Mouse (Mus musculus): ENCODE results near the gene Maco1. TPM values are rescaled to one million over a fixed set of nuclear protein-coding genes. Genes with fewer than 3 reads are reported as not detected.

Gene Maco1
- total RNA-seq, 1 experiment = 56.1 TPM

DNA sequence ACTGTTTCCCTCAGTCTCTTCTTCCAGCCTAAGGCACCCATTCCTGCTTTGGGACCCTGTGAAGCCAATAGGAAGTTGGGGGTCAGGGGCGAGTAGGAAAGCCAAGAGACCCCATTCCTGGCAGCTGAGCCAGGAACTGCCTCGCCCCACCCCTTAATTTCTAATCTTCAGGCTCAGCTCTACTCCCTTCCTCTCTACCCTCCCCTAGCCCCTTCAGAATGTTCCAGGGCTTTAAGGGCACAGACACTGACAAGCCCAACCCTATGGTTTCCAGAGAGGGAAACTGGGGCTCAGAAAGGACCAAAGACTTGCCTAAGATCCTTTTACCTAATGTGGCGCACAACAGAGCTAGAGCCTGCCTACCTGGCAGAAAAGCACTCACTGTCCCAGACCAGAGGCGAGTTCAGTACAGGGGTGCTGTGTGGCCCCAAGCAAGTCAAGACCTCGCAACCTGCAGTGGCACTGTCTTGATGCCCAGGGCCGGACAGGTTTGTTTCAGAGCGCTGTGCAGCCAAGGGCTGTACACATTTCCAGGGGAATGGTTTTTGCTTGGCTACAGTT lies 16.8 kb upstream of the Maco1 start:
- in situ Hi-C loops (cut with MboI; ENCODE audit: low sequenced_read_pairs in 2 of 2, unreplicated experiment in 2 of 2) = no loop called here
- peak overlapping the region; percentile 38; the same call in 1 of the 2 replicates for H3K9ac ChIP-seq (ENCODE audit: insufficient read depth, low read depth, low read length, poor library complexity, severe bottlenecking)
- peak overlapping the region; percentile 47; the same call in 1 of the 2 replicates for H3K27ac ChIP-seq (ENCODE audit: insufficient read depth, low read depth, low read length, poor library complexity, severe bottlenecking)
- DNase-seq (ENCODE audit: low read depth, low spot score) = no peak
- TF ChIP-seq HCFC1 (IDR thresholded peaks at IDR 0.05; ENCODE audit: borderline replicate concordance, insufficient read depth, low read length) (no peak), ZC3H11A (IDR thresholded peaks at IDR 0.05; ENCODE audit: borderline replicate concordance, low read depth, low read length) (no peak), CHD2 (IDR thresholded peaks at IDR 0.05; ENCODE audit: low read depth, low read length) (no peak), ZNF384 (IDR thresholded peaks at IDR 0.05; ENCODE audit: low read depth, low read length) (no peak), MAFK (IDR thresholded peaks at IDR 0.05; ENCODE audit: insufficient read depth, low read depth, low read length) (no peak)
- no peaks in the 10 kb centered on the region for H3K9me3 ChIP-seq (ENCODE audit: control insufficient read depth, insufficient read depth, low read depth, low read length)
- H3K36me3 ChIP-seq (ENCODE audit: control insufficient read depth, insufficient read depth, low read length, poor library complexity, severe bottlenecking) = no peaks in the 10 kb centered on the region
- H3K4me3 ChIP-seq (ENCODE audit: insufficient read depth in 1 of 2, low read depth in 1 of 2, low read length in 2 of 2, poor library complexity in 1 of 2, severe bottlenecking in 1 of 2) = peak overlapping the region; percentile 42 to 44; a peak in 3 of 4 replicates
- peaks cover 6 to 52% of the 10 kb centered on the region in 2 experiments; a peak in 2 of 4 replicates for H3K4me1 ChIP-seq (ENCODE audit: control insufficient read depth in 2 of 2, insufficient read depth in 2 of 2, low read length in 2 of 2, poor library complexity in 1 of 2)

DNA sequence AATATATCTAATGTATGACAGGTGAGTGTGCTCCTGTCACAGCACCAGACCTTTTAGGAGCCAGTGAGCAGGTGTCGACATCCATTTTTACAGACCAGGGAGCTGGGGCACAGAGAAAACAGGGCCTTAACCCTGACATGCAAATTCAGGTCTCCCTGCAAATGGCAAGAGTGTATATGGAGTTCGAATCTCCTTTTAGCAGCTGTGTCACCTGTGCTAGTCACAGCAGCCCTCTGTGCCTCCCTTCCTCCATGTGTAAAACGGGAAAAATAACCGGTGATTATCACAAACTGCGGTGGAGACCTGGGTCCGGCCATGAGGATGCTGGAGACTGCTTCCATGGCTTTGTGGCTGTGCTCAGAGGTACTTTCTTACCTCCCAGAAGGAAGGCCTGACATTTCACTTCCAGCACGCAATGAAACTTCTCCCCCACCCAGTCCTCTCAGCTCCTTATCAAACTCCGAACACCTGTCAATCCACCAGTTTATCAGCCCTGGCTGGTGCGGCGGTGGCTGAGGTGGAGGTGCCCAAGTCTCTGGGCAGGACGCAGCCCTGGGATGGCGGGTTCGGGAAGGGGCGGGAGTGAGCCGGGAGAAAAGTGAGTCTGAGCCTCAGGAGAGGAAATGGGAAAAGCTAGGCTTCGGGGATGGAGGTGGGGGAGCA lies 16.1 kb upstream of the Maco1 start:
- Histone ChIP-seq H3K9ac (ENCODE audit: insufficient read depth, low read depth, low read length, poor library complexity, severe bottlenecking) (peak overlapping the region; percentile 38; the same call in 1 of the 2 replicates), H3K9me3 (ENCODE audit: control insufficient read depth, insufficient read depth, low read depth, low read length) (no peaks in the 10 kb centered on the region), H3K27ac (ENCODE audit: insufficient read depth, low read depth, low read length, poor library complexity, severe bottlenecking) (peak overlapping the region; percentile 47; the same call in 1 of the 2 replicates), H3K36me3 (ENCODE audit: control insufficient read depth, insufficient read depth, low read length, poor library complexity, severe bottlenecking) (no peaks in the 10 kb centered on the region), H3K4me1 (ENCODE audit: control insufficient read depth in 2 of 2, insufficient read depth in 2 of 2, low read length in 2 of 2, poor library complexity in 1 of 2) (peaks cover 6 to 50% of the 10 kb centered on the region in 2 experiments; a peak in 2 of 4 replicates), H3K4me3 (ENCODE audit: insufficient read depth in 1 of 2, low read depth in 1 of 2, low read length in 2 of 2, poor library complexity in 1 of 2, severe bottlenecking in 1 of 2) (peak overlapping the region; percentile 42 to 44; a peak in 3 of 4 replicates)
- TF ChIP-seq CHD2 (IDR thresholded peaks at IDR 0.05; ENCODE audit: low read depth, low read length) (no peak), HCFC1 (IDR thresholded peaks at IDR 0.05; ENCODE audit: borderline replicate concordance, insufficient read depth, low read length) (no peak), MAFK (IDR thresholded peaks at IDR 0.05; ENCODE audit: insufficient read depth, low read depth, low read length) (no peak), ZNF384 (IDR thresholded peaks at IDR 0.05; ENCODE audit: low read depth, low read length) (no peak), ZC3H11A (IDR thresholded peaks at IDR 0.05; ENCODE audit: borderline replicate concordance, low read depth, low read length) (no peak)
- no peak for DNase-seq (ENCODE audit: low read depth, low spot score)
- in situ Hi-C loops (cut with MboI; ENCODE audit: low sequenced_read_pairs in 2 of 2, unreplicated experiment in 2 of 2) = no loop called here

DNA sequence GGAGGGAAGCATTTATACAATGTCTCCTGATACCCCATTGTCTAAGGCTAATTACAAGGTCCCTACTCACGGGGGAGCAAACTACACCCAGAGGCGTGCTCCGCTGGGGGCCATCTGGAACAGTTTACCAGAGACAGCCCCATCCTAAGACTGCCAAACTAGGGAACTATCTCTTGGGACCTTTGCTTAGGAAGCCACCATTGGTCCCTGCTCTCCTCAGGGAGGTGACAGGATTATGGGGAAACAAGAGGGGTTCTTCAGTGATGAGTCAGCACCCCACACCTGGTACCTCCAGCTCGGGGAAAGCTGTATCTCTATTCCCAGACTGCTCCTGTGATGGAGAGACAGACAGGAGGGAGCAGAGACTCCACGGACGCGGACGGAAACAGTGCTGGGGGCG lies 15.3 kb upstream of the Maco1 start:
- in situ Hi-C loops (cut with MboI; ENCODE audit: low sequenced_read_pairs in 2 of 2, unreplicated experiment in 2 of 2) = no loop called here
- Histone ChIP-seq H3K9ac (ENCODE audit: insufficient read depth, low read depth, low read length, poor library complexity, severe bottlenecking) (peak overlapping the region; percentile 4; the same call in 1 of the 2 replicates), H3K36me3 (ENCODE audit: control insufficient read depth, insufficient read depth, low read length, poor library complexity, severe bottlenecking) (no peaks in the 10 kb centered on the region), H3K4me3 (ENCODE audit: insufficient read depth in 1 of 2, low read depth in 1 of 2, low read length in 2 of 2, poor library complexity in 1 of 2, severe bottlenecking in 1 of 2) (peak overlapping the region in 1 of 2 experiments; percentile 26; a peak in 1 of 4 replicates), H3K9me3 (ENCODE audit: control insufficient read depth, insufficient read depth, low read depth, low read length) (no peaks in the 10 kb centered on the region), H3K4me1 (ENCODE audit: control insufficient read depth in 2 of 2, insufficient read depth in 2 of 2, low read length in 2 of 2, poor library complexity in 1 of 2) (peaks cover 6 to 48% of the 10 kb centered on the region in 2 experiments; a peak in 2 of 4 replicates), H3K27ac (ENCODE audit: insufficient read depth, low read depth, low read length, poor library complexity, severe bottlenecking) (peak overlapping the region; percentile 26; the same call in 1 of the 2 replicates)
- DNase-seq (ENCODE audit: low read depth, low spot score) = no peak
- peak; percentile 57; the same call in 1 of the 2 replicates for TF ChIP-seq MAFK (IDR thresholded peaks at IDR 0.05; ENCODE audit: insufficient read depth, low read depth, low read length)
- no peak for TF ChIP-seq ZNF384 (IDR thresholded peaks at IDR 0.05; ENCODE audit: low read depth, low read length)
- no peak for TF ChIP-seq HCFC1 (IDR thresholded peaks at IDR 0.05; ENCODE audit: borderline replicate concordance, insufficient read depth, low read length)
- TF ChIP-seq CHD2 (IDR thresholded peaks at IDR 0.05; ENCODE audit: low read depth, low read length) = no peak
- no peak for TF ChIP-seq ZC3H11A (IDR thresholded peaks at IDR 0.05; ENCODE audit: borderline replicate concordance, low read depth, low read length)

DNA sequence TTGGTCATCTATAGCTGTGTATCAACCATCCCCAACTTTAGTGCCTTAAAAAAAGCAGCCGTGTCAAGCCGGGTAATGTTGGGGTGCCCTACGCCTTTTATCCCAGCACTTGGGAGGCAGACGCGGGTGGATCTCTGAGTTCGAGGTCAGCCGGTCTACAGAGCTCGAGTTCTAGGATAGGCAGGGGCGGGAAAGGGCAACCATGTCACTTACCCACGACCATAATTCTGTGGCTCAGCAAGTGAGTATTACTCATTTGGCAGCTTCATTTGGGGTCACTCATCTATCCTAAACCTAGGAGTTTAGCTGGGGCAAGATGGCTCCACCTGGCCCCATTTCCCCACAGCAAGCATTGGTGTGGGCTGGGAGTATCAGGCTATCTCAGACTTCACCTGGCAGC lies 14.9 kb upstream of the Maco1 start:
- peaks cover 6 to 48% of the 10 kb centered on the region in 2 experiments; a peak in 2 of 4 replicates for H3K4me1 ChIP-seq (ENCODE audit: control insufficient read depth in 2 of 2, insufficient read depth in 2 of 2, low read length in 2 of 2, poor library complexity in 1 of 2)
- DNase-seq (ENCODE audit: low read depth, low spot score) = no peak
- H3K9me3 ChIP-seq (ENCODE audit: control insufficient read depth, insufficient read depth, low read depth, low read length) = no peaks in the 10 kb centered on the region
- in situ Hi-C loops (cut with MboI; ENCODE audit: low sequenced_read_pairs in 2 of 2, unreplicated experiment in 2 of 2) = no loop called here
- no peaks in the 10 kb centered on the region for H3K36me3 ChIP-seq (ENCODE audit: control insufficient read depth, insufficient read depth, low read length, poor library complexity, severe bottlenecking)
- H3K4me3 ChIP-seq (ENCODE audit: insufficient read depth in 1 of 2, low read depth in 1 of 2, low read length in 2 of 2, poor library complexity in 1 of 2, severe bottlenecking in 1 of 2) = peak overlapping the region in 1 of 2 experiments; percentile 26; a peak in 1 of 4 replicates
- H3K27ac ChIP-seq (ENCODE audit: insufficient read depth, low read depth, low read length, poor library complexity, severe bottlenecking) = peak overlapping the region; percentile 26; the same call in 1 of the 2 replicates
- no peak for TF ChIP-seq ZNF384 (IDR thresholded peaks at IDR 0.05; ENCODE audit: low read depth, low read length)
- H3K9ac ChIP-seq (ENCODE audit: insufficient read depth, low read depth, low read length, poor library complexity, severe bottlenecking) = peak overlapping the region; percentile 4; the same call in 1 of the 2 replicates
